Mouse (Mus musculus): Measurements from ENCODE around the gene Ube2o. TPM values are rescaled to one million over a fixed set of nuclear protein-coding genes. Genes with fewer than 3 reads are reported as not detected.

Ube2o gene
- 10 to 100 TPM; 21.5 to 22.2 TPM for total RNA-seq (2023)

GRCm38 (mm10) chr11:116581376-116581814 is at the start of gene Ube2o:
Gene Ube2o, minus strand, starts transcription at chr11:116581447.

GRCm38 (mm10) chr11:116626299-116627071 is 45.2 kb upstream of the Ube2o start, which contains the start of gene Rhbdf2:
Gene Rhbdf2, minus strand, starts transcription at chr11:116627019.

GRCm38 (mm10) chr11:116586310-116586709 is 5.1 kb upstream of the Ube2o start, which contains the start of gene Aanat:
Gene Aanat, plus strand, starts transcription at chr11:116586432.

GRCm38 (mm10) chr11:116530187-116531147 is 50.8 kb downstream of the Ube2o start, which contains the start of gene Sphk1:
Gene Sphk1, plus strand, starts transcription at chr11:116530925.

GRCm38 (mm10) chr11:116493795-116494252 is 87.4 kb downstream of the Ube2o start, which contains the start of gene Prpsap1:
Gene Prpsap1, minus strand, starts transcription at chr11:116494202.

Other genes with a start within 250 kb of the Ube2o start
- gene Foxj1, start 246.0 kb downstream of the Ube2o start, total RNA-seq (2023), result under 1 TPM; 0.87 to 0.92 TPM
- gene Rnf157, start 168.4 kb downstream of the Ube2o start, total RNA-seq (2023), result 10 to 100 TPM; 15.5 to 20.6 TPM
- gene Ubald2, start 147.4 kb downstream of the Ube2o start, total RNA-seq (2023), result 100 to 1,000 TPM; 111 to 116 TPM
- gene Qrich2, start 115.2 kb downstream of the Ube2o start, total RNA-seq (2023), result under 1 TPM; 0.26 to 0.59 TPM
- 10 to 100 TPM; 92.8 to 99.3 TPM for gene Prpsap1, start 87.2 kb downstream of the Ube2o start, total RNA-seq (2023)
- gene Sphk1, start 50.5 kb downstream of the Ube2o start, total RNA-seq (2023), result under 1 TPM; 0.33 to 0.44 TPM
- not detected for gene Aanat, start 5.0 kb upstream of the Ube2o start, total RNA-seq (2023)
- gene Rhbdf2, start 45.6 kb upstream of the Ube2o start, total RNA-seq (2023), result 10 to 100 TPM; 14.4 to 15.2 TPM
- not detected for gene Prcd, start 72.1 kb upstream of the Ube2o start, total RNA-seq (2023)
- not detected for gene Cygb, start 72.9 kb upstream of the Ube2o start, total RNA-seq (2023)
- gene St6galnac1, start 194.1 kb upstream of the Ube2o start, total RNA-seq (2023), result not detected
- not detected for gene Mxra7, start 246.6 kb upstream of the Ube2o start, total RNA-seq (2023)